Mouse (Mus musculus) liver, embryonic 14.5 days (tissue): Measurements from ENCODE around the gene Arhgap24.

ENCODE experiments used
- CTCF ChIP-seq: IDR thresholded peaks from 2 replicates; pipeline ENCODE4 v1.5.1; 2016; ENCODE audit warnings: antibody characterized with exemption, low read depth, control low read depth
- EP300 ChIP-seq: IDR thresholded peaks from 2 replicates; pipeline ENCODE4 v1.6.1; 2016; ENCODE audit warnings: antibody characterized with exemption, low read depth

DNA sequence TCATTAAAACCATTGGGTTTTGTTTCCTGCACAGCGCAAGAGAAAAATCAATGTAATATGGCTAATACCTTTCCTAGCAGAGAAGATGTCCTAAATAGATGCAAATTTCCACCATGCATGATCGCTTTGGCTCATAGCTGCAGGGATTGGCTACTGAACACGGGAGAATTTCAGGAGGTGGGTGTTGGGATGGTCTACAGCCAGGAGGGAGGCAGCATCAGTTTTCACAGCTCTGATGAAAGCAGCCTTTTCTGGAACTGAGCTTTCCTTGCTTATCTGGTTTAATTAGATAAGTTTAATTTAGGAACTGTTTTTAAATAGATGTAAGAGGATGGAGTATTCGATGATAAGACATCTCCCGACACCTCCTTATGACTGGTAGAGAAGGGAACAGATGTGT lies 217.2 kb downstream of the Arhgap24 start:
- TF ChIP-seq CTCF (no peak), EP300 (no peak)
